Mouse (Mus musculus) thymus, postnatal 10 days (tissue): ENCODE data around the gene Hdgf.
"Not testable (repeated sequence)": the region's sequence is repeated elsewhere in the genome, so short reads cannot be mapped to it uniquely, and the experiment has no call there.

ENCODE experiments used
- DNase-seq, 2 experiments: peaks; one replicate each; pipeline ENCODE4 v3.0.0; 2021; ENCODE audit warnings: low spot score in 2 of 2

The Hdgf gene

DNA sequence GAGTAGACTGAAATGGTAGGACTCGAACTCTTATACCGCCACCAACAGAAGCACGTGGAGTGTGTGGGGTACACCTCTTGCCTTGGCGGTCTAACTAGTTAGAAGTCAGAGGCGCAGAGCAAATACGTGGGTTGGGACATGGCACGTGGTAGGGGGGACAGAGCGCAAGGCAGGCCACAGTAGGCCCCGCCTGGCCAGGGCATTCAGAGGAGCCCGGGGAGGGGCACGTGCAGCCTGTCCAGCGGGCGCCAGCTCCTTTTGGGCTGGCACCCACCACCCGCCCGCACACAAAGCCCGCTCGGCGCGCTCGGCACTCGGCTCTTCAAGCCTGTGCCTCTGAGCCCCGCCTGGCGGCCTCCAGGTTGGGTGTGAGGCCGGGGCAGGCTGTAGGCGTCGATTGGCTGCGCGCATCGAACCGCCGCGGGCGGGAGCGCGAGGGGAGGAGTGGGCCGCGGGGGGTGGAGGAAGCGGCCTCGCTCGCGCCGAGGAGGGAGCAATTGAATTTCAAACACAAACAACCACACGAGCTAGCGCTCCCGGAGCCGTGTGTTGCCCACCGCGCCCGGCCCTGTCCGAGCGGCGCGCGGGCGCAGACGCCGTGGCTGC lies at the start of gene Hdgf:
Gene Hdgf, plus strand, starts transcription at position 442 of the 606 bp plus-strand sequence.
- peak; percentile 91 to 93 for DNase-seq

DNA sequence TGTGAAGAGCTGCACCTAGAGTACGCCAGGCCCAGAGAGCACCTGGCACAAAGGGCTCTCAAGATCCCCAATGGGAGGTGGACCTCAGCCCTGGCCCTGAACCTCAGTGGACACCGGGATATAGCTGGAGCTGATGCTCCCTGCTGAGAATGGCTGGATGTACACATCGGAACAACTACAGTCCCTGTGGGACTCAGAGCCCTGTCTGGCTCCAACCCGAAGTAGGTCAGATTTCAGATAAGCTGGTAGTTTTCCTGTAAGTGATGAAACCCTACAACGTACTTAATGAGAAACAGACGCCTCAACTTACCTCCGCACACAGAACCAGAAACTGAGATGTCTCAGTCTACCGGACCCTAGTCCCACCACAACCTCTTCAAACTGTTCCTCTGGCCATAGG lies 48.5 kb upstream of the Hdgf start:
- DNase-seq, result no peak

DNA sequence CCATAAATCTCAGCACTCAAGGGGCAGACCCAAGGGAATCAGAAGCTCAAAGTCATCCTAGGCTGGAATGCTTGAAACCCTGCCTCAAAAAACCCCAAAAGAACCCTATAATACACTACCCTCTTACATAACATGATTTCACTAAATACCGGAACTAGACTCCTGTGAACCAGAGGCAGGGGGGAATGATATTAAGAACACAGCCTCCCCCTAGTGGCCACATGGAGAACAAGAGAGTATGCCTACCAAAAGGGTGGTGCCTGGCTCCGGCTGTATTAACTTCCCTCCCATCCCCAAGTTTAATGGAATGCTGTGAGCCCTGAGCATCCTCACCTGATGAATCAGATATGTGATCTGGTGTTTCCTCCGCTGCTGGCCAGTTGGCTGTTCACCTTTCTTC lies 46.3 kb upstream of the Hdgf start:
- DNase-seq, result peak; percentile 27 to 65

DNA sequence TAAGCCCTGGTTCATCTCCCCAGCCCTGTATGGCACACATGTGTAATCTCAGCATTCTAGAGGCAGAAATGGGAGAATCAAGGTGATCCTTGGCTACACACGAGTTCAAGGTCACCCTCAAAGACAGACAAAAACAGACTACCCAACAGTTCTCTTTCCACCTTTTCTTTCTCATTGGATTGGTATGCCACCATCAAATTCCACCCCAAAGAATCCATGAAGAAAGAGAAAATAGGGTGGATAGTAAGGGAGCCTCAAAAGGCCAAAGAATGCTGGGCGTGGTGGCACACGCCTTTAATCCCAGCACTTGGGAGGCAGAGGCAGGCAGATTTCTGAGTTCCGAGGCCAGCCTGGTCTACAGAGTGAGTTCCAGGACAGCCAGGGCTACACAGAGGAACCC lies 42.0 kb upstream of the Hdgf start:
- DNase-seq, result not testable (repeated sequence)

DNA sequence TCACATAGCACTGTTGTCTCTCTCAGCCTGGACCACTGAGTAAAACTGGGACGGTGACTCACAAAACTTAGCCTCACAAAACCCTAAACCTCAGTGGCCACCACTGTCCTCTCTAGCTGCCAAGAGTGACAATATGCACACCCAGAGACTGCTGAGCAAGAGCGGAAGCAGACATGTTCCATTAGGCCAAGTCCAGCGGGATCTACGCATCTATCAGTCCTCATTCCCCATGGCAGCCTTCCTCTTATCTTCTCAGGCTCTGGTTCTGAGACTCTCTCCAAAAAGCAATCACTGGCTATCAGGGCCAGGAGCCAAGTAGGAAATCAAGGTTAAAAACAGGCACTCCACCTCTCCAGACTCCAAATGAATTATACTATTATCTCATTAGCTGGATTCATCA lies 28.4 kb upstream of the Hdgf start:
- no peak for DNase-seq

DNA sequence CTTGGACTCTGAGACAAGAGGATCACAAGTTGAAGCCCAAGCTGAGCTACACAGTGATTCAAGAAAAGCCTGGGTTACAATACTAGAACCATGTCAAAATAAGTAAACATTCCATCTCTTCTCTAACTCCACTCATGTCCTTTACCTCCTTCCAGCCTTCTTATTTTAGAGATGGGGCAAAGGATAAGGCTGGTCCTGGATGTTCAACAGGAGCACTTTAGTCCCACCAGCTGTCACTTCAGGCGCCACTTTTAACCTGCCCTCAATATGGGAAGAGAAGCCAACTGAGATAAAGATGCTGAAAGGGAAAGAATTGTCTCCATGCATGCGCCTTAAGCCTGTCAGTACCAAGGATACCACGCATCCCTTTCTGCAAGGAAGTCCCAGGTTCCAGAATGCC lies 21.8 kb upstream of the Hdgf start:
- DNase-seq, result no peak

DNA sequence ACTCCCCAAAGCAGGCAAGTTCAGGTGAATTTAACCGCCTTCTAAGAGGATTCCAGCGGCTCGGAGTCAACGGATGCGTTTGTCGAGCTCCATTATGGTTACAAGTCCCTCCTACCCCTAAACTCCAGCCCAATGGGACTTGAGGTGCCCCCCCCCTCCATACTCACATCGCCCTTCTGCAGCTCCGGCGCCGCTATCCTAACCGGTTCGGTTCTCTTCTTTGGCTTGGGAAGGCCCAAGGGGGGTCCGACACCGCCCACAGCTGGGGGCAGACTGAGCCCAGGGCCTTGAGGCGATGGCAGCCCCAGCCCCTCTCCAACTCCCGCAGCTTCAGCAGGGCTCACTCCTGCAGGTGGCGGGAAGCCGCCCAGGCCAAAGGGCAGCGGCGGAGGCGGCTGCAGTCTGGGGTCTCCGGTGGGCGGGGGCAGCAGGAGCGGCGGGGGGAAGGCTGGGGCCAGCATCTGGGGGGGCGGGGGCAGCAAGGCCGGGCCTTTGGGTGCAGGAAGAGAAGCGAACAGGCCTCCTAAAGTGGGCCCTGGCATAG lies 21.3 kb upstream of the Hdgf start:
- peak; percentile 56 to 59 for DNase-seq

DNA sequence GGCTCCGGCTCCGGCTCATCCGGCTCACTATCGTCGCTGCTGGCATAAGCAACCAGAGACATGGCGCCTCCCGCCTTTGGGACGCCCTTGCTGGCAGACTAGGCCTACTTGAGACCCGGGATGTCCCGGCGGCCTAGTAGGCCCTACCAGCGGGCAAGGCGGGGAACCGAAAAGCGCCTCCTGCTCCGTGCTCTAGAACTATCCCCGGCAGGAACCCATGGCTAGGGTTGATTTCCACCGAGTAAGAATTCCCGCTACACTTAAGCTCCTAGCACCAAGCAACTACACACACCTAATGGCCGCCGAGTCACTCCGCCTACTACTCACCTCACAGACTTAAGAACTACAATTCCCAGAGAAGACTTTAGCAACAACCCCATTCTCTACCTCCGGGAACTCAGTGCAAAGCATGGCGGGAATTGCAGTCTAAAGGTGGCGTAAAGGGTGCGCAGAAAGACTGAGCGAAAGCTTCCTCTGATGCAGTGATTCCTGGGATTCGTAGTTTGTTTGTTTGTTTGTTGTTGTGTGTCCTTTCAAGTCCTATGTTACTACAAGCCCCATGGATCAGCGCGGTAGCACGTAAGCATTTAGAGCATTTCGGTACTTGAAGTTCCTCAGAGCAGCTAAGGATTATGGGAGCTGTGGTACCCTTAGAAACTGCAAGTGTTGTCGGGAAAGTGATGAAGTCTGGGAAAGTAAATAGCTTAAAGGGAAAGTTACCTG lies 20.7 kb upstream of the Hdgf start, which contains the start of gene Prcc:
Gene Prcc, minus strand, starts transcription at position 328 of the 723 bp plus-strand sequence.
- peak; percentile 83 to 91 for DNase-seq

DNA sequence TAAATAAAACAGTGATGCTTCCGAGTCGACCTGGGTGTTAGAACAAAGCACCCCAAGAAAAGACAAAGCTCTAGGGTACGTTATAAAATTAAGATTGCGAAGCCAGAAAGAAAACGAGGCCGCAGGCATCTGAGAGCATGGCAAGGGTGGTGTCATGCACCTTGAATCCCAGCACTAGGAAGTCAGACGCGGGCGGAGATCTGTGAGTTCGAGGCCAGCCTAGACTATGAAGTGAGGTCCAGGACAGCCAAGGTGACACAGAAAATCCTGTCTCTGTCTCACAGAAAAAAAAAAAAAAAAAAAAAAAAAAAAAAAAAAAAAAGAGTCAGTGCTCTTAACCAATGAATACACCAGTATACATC lies 20.1 kb upstream of the Hdgf start:
- DNase-seq, result peak in 1 of 2 experiments; percentile 66

DNA sequence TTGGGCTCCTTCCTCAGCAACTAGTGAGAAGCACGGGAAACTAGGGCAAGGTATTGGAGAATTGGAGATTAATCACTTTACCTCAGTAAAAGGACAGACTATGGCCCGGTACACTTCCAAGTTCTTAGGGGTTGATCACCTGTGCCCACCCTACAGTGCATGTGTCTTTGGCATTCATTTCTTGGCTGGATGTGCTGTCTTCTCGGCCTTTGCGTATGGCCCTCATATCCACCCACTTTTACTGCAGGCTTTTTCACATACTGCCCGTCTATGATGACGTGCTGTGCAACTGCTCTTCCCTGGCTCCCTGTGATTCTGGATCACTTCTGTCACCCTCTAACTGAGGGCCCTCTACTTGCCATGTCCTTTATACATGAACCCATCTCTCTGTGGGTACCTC lies 19.7 kb upstream of the Hdgf start:
- DNase-seq, result no peak

DNA sequence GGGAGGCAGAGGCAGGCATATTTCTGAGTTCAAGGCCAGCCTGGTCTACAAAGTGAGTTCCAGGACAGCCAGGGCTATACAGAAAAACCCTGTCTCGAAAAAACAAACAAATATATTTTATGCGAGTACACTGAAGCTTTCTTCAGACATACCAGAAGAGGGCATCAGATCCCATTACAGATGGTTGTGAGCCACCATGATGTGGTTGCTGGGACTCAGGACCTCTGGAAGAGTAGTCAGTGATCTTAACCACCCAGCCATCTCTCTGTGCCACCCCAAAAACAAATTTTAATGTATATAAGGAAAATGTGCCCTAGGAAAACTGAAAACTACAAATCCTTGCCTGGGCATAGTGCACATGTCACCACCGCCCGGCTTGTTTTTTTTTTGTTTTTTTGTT lies 18.7 kb upstream of the Hdgf start:
- DNase-seq, result not testable (repeated sequence)

DNA sequence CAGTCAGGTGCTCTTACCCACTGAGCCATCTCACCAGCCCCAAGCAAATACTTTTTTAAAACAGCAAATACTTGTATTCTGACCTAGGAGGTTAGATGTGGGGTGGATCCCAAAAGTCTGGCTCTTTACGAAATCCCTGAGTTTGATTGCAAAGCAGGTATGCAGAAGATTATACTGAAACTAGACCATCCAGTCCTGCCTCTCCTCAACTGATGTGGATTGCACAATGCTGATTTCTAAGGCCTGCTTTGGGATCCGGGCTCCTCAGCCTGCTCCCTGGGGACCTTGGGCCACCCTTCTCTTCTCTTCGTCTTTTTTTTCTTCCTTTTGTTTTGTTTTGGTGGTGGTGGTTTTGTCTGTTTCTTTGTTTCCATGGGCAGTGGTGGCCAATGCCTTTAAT lies 14.6 kb upstream of the Hdgf start:
- no peak for DNase-seq

DNA sequence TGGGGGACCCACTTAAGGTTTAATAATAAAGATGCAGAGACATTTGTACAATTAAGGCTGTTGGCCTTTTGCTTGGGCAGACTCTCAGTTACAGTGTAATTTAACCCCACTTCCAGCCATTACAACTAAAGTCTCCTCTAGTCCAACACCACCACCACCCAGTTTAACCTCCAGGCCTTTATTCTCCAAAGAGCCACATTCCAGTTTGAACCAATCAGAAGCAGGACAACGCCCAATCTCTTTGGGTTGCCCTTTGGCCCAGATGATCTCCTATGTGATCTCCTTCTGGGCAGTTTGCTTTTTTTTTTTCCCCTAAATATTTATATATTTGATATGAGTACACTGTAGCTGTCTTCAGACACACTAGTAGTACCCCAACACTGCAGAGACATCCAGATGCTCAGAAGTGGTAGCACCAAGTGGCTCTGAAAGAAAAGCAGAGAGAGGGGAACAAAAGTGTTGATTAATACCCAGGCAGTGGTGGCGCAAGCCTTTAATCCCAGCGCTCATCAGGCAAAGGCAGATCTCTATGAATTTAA lies 12.7 kb upstream of the Hdgf start:
- no peak for DNase-seq

DNA sequence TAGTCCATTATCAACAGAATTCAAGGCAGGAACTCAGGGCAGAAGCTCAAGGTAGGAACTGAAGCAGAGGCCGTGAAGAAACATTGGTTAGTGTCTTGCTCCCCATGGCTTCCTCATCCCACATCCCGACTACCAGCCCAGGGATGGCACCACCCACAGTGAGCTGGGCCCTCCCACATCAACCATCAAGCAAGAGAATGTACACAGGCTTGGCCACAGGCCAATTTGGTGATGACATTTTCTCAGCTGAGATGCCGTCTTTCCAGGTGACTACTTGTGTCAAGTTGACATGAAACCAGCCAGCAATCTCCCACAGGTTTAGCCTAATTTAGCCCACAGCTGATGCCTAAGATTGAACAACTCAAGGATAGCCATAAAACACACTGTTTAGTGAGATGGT lies 6.9 kb upstream of the Hdgf start:
- DNase-seq, result no peak

DNA sequence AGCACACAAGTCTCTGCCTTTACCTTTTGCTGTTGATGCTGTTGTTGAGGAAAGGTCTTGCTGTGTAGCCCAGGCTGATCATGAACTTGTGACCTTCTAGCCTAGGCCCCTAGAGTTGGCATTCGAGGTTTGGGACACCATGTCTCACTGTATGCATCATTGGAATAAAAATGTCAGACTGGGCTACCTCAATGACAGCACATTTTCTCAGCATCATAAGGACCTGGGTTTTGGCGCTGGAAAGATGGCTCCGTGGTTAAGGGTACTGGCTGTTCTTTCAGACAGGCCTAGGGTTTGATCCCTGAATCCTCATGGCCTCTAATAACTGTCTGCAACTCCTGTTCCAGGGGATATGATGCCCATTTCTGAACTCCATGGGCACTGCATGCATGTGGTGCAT lies 6.3 kb upstream of the Hdgf start:
- no peak for DNase-seq

DNA sequence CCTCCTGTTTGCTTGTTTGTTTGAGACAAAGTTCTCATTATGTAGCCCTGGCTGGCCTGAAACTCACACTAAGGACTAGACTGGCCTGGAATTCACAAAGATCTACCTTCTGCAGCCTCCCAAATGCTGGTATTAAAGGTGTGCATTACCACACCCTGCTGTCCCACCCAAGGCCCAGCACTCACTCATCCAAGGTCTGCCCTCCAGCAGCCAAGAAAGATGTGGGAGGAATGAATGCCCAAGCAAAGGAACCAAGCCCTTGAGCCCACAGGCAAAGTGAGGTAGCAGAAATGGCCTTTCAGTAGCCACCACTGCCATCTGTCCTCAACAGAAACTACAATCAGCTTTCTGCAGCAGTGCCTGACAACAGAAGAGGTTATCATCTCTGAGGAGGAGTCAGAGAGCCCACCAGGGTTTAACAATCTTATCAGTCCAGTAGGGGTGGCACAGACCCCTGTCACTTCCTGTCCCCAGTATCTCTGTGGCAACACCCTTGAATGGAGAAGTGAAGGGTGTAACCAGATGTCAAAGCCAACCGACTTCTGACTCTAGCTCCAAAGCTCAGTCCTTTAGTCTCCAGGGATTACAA lies 5.0 kb upstream of the Hdgf start:
- DNase-seq, result no peak

DNA sequence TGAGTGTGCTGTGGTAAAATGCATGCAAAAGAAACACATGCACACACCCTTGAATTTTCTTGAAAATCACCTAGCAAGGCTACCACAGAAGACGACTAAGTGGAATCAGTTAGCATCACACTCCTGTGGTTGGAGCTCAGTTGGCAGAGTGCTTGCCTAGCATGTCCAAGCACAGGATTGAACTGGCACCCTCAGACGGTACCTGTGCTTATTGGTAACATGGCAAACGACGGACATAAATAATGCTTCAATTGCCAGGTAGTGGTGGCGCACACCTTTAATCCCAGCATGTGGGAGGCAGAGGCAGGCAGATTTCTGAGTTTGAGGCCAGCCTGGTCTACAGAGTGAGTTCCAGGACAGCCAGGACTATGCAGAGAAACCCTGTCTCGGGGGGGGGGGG lies 4.2 kb upstream of the Hdgf start:
- not testable (repeated sequence) for DNase-seq

DNA sequence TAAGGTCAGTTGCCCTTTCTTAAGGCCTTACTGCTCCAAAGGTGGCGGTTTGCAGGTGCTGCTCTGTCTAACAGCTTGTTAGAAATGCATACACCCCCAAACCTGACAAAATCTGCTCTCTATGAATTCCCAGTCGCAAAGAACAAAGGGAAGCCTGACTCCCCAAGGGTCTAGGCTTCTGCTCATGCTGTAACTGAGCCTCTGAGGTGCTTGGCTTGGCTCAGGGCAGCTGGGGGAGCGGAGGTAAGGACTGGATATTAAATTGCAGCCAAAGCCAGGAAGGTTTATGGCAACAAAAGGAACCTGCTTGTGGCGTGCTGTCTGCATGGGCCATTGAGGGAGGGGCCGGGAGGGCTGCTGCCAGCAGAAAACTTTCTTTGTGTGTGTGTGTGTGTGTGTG lies 2.3 kb upstream of the Hdgf start:
- DNase-seq, result no peak

DNA sequence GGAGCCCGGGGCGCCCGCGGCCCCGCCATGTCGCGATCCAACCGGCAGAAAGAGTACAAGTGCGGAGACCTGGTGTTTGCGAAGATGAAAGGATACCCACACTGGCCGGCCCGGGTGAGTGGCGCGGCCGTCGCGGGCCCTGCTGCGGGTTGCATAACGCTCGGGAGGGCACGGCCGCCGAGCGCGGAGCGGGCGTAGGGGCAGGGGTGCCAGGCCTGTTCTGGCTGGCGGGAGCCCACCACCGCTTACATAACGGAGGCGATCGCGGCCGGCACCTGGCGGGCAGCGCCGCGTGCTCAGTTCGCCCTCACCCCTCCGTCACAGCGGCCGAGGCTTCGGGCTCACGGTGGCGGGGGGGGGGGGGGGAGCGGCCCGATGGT lies 470 bp downstream of the Hdgf start:
- DNase-seq, result peak; percentile 15 to 32

DNA sequence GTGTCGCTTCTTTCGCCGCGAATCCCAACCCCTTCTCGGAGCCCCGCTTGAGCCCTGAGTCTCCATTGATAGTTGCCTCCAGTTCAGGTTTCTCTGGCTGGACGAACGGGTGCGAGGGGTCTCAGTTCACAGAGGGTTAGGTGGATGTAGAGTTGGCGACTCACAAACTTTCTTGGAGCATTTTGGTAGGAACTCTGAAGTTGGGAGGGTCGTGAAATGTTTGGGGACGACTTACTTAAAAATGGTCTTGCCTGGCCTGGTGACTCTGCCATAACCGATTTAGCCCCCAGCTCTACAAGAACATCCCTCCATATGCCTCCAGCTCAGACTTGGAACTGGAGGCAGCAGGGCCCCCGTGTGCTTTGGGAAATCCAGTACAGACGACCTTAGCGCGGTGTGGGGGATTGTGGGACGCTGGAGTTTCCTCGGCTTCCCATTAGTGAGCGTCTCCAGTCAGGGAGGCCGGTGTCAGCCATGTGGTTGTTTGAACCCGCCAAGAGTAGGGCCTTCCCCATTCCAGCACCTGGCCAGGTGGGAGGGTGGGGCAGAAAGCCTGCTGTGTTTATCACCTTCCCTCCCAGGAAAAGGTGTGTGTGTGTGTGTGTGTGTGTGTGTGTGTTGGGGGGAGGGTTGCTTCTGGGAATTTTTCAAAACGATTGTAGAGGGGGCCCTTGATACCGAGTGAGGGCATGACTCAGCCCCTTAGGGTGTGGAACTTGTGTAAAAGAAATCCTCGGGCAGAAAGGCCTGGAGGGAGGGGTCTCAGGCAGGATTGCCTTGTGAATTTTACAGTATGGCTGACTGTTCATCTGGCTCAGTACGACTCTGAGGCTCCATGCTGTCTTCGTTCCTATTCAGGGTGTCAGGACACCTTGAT lies 1.1 kb downstream of the Hdgf start:
- DNase-seq, result peak in 1 of 2 experiments; percentile 23

DNA sequence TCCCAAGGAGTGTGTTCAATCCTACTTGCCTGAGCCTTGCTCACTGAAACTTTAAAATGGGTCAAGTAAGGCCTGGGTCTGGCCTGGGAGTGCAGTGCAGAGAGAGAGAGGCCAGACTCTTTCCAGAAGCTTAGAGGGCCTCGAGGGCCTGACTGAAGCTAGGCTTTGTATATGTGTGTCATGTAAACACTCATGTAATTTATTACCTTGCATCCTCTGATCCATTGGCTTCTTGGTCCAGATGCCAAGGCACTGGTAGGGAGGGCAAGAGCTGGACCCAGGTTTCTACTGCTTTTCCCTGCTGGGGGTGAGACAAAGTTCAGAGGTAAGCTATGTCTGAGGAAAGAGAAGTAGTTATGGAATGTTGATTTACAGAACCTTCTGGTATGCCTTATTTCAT lies 1.8 kb downstream of the Hdgf start:
- no peak for DNase-seq

DNA sequence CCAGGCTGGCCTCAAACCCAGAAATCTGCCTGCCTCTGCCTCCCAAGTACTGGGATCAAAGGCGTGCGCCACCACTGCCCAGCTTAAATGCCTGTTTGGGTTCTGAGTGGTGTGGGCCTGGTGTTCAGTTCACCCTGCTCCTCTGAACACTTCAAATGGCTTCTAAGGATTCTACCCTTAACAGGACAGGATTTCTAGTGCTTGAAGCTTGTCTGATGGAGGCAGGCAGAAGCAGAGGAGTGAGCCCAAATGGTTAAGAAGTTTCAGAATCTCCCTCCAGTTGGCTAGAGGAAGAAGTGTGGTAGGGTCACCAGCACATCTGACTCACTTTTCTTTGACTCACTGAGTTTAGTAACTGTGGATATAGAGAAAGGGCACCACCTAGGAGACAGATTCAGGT lies 3.3 kb downstream of the Hdgf start:
- no peak for DNase-seq
